Mouse (Mus musculus) kidney, postnatal 10 days (tissue): ENCODE measurements around the gene Mboat1.
A peak's percentile ranks its signal among the peaks of the same experiment; 100 is the strongest.

ENCODE experiments used
- DNase-seq: peaks from one replicate; pipeline ENCODE4 v3.0.0; 2021; ENCODE audit warnings: mixed read lengths

Mboat1 gene

DNA sequence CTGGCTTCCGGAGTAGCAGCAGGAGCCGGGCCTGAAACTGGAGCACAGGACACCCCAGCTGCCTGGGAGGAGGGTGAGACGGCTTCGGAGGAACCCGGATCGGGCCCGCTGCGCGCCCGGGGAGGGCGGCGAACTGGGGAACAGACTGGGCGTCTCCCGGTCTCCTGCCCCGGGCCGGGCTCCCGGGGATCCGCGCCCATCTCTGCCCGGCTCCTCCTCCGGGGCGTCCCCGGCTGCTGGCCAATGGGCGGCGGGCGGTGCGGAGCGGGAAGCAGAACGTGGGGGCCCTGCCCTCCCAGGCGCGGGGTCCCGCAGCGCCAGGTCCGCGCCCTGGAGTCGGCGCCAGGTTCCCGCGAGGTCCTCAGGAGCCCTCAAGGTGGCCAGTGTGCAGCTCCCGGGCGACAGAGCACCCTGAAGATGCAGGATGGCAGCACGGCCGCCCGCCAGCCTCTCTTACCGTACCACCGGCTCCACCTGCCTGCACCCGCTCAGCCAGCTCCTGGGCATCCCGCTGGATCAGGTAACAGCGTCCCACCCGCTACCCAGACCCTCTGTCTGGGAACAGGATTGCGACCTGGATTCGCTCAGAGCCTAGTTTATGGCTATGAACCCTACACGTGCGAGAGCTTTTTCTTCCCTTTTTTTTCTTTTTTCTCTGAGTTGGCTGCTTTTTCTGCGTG is at the start of gene Mboat1:
TSS of gene Mboat1 (plus strand) at position 247 of the 680 bp plus-strand sequence.
- peak; percentile 89 for DNase-seq

GRCm38 (mm10) chr13:30093086-30093485 is 43.2 kb upstream of the Mboat1 start:
- DNase-seq = no peak

GRCm38 (mm10) chr13:30095851-30096250 is 40.4 kb upstream of the Mboat1 start:
- DNase-seq = no peak

GRCm38 (mm10) chr13:30096536-30096935 is 39.8 kb upstream of the Mboat1 start:
- no peak for DNase-seq

GRCm38 (mm10) chr13:30109001-30109600 is 27.2 kb upstream of the Mboat1 start:
- no peak for DNase-seq

DNA sequence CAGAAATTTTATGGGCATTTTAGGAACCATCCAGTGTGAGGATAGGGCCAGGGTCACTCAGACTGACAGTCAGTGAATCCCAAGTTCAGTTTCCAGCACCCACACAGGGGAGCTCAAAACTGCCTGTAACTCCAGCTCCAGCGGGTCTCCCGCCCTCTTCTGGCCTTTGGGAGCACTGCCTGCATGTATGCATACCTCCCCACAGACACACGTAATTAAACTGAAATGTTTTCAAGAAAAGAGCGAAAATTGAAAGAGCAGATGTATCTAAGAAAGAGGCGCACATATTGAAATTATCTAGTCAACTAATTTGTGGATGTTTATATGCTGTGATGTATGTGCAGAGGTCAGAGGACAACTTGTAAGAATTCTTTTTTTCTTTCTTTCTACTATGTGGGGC is 20.5 kb upstream of the Mboat1 start:
- DNase-seq = no peak

- no peak for DNase-seq
These were observed 787 bp downstream of the Mboat1 start for GRCm38 (mm10) chr13:30136923-30137629.

DNA sequence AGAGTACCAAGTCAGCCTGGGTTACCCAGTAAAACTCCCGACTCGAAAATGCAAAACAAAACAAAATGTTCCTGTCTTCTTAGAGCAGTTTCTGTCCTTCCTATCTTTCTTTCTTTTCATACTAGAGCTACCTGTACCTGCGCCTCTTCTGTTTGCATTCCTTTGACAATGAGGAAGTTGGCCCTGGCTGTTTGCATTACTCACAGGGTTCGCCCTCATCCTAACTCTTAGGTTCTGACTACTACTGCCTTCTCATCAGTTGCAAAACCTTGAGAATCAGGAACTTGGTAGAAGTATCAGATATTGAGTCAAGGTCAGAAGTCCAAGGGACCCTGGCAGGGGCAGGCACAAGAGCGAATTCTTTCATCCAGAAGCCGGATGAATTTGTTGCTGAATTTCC is 1.7 kb downstream of the Mboat1 start:
- DNase-seq = no peak

GRCm38 (mm10) chr13:30140149-30140548 is 3.9 kb downstream of the Mboat1 start:
- no peak for DNase-seq

GRCm38 (mm10) chr13:30140646-30141045 is 4.4 kb downstream of the Mboat1 start:
- no peak for DNase-seq

DNA sequence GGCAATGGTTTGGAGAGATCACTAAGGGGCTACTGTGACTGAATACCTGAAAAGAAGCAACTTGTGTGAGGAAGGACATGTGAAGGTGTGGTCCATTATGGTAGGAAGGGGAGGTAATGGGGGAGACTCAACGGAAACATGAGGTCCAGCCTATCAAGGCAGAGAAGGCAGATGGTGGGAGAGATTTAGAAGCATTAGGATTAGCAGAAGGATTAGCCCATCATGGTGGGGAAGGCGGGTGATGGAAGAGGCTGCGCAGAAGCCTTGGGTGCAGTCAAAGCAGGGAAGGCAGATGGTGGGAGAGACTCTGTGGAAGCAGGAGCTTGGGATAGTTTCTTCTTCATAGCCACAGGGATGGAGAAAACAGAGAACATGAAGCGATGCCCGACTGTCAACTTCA is 5.7 kb downstream of the Mboat1 start:
- no peak for DNase-seq

- no peak for DNase-seq
These were observed 10.2 kb downstream of the Mboat1 start for GRCm38 (mm10) chr13:30146468-30146867.

DNA sequence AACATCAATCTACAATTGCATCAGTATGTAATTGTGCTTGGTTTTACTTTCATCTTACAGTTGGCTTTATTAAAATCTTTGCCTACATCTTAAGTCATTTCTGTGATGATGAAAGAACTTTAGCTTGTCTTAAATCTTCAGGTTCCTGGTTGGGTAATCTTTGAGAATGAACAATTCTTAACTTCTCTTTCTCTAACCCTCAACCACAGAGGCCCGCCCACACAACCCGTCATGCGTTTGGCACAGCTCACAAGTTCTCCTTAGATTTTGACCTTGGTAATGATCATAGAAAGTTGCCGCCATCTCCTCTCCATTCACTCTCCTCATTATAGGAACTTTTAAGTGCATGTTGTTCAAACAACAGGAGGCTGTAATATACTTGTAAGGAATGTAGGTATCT is 18.0 kb downstream of the Mboat1 start:
- DNase-seq = no peak

GRCm38 (mm10) chr13:30159626-30160025 is 23.3 kb downstream of the Mboat1 start:
- DNase-seq = peak; percentile 46

DNA sequence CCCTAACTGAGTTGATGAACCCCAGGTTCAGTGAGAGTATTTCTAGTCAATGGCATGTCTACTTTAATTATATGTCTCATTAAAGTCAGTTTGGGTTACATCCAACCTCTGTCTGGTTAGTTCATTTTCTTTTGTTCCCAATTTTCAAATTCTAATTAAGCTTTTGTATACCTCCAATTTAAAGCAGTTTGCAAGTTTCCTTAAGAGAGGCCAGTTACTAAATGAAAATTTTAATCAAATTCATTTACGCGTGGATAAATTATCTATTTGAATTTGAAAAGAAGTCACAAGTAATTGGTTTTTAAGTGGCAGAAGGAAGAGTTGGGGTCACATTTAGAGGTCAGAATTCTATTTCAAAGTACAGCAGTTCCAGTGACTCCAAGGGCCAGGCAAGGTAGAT is 27.2 kb downstream of the Mboat1 start:
- no peak for DNase-seq

GRCm38 (mm10) chr13:30166138-30167090 is 30.1 kb downstream of the Mboat1 start:
- DNase-seq = no peak

- DNase-seq = no peak
These were observed 31.2 kb downstream of the Mboat1 start for GRCm38 (mm10) chr13:30167499-30167898.

DNA sequence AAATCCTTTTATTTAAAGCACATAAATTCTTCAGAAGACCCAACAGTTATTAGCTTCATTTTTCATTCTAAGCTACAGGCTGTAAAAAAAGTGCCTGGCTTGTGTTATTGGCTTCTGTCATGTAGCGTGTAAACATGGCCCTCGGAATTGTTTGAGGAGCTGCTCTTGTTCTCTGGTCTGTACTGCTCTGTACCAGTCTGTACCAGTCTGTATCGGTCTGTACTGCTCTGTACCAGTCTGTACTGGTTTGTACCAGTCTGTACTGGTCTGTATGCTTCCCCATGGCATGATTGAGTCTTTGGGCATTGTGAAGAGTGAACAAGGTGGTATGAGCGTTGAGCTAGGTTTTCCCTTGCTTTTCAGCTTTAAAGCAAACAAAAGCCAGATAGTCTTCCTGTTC is 32.5 kb downstream of the Mboat1 start:
- no peak for DNase-seq

GRCm38 (mm10) chr13:30170061-30170460 is 33.8 kb downstream of the Mboat1 start:
- DNase-seq = no peak

GRCm38 (mm10) chr13:30174586-30174985 is 38.3 kb downstream of the Mboat1 start:
- DNase-seq = no peak

GRCm38 (mm10) chr13:30177356-30177755 is 41.1 kb downstream of the Mboat1 start:
- no peak for DNase-seq

DNA sequence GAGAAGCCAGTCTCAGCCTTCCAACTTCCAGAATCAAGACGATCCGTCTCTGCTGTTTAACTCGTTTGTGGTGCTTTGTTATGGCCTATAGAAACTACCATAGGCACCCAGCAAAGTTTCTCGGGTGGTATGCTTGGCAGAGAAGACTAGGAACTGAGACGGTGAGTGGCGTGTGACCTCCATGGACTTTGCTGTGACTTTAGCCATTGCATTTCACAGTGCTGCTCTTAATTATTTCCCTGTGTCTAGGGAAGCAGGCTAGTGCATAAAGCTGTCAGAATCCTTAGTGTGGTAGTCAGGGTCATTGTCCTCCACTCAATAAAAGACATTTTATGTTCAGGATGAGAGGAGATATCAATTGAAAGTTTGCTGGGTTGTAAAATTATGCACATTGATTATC is 49.3 kb downstream of the Mboat1 start:
- DNase-seq = no peak

DNA sequence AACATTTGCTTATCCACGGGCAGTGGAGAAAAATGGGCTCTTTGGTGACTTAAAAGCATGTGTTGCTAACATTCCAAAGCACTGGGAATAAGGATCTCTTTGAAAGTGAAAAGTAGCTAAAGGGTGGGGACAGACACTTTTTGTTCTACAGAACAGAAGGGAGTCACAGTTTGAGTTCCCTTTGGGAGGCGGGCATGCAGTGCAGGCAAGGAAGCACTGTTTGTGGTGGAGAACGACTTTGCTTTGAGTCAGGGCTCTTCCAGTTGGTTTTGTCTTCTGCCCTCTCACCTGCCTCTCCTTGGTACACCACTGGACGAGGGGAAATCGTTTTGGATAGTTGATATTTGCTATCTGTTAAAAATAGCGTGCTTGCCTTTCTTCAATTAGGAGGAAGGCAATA is 49.7 kb downstream of the Mboat1 start:
- DNase-seq = no peak
